Mouse (Mus musculus) stomach, postnatal 0 days (tissue): ENCODE data around the gene Naaladl1.

ENCODE experiments used
- CTCF ChIP-seq: IDR thresholded peaks from 2 replicates; pipeline ENCODE4 v1.5.1; 2016; ENCODE audit warnings: antibody characterized with exemption, low read depth, mild to moderate bottlenecking, moderate library complexity
- EP300 ChIP-seq: optimal IDR thresholded peaks from 2 replicates; pipeline ENCODE3; 2016; ENCODE audit warnings: antibody characterized with exemption

DNA sequence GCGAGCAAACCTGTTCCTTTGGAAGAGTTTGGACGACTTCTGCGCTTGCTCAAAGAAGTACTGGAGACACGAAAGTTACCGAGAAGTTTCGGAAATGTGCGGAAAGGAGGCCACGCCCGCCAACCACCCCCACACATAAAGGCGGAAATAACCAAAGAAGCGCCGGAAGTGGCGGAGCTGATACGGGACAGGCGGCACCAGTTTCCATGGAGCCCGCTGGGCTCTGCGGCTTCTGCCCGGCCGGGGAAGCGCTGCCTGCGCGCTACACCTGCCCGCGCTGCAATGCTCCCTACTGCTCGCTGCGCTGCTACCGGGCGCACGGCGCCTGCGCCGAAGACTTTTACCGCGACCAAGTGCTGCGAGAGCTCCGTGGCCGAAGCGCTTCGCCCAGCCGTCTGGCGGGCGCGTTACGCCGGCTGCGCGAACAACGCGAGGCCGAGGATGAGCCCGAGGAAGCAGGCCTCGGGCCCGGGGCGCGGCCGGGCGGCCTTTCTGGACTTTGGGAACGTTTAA is 44.5 kb upstream of the Naaladl1 start, which contains the start of gene Znhit2:
- TF ChIP-seq CTCF = no peak; the same call in 1 of the 2 replicates
- peak; percentile 53 for TF ChIP-seq EP300
